ENCODE assay signal across 15 mouse cellular contexts in the genomic region with DNA sequence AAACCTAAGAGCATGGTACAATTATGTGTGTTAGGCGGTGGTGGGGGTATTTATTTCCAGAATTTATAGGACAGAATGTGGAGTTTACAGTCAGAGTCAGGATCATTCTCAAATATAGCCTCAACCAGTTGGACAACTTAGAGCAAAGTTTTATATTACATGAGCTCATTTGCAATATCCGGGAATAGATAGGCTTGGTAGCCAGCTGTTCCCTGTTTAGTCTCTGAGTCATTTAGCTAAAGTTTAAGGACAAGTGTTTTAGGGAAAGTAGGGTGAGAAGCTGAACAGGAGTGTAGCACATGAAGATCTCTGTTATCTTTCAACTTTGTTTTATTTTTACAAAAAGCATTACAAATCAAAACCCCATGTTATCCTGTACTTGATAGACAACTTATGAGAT.
DNase-seq lines count a peak whose midpoint lies in the region.
"Had no signal": no experiment of that assay in that cellular context is flagged by ENCODE, and none has a peak within 500 bp of the region (broad histone marks: within the 10 kb centered on the region; RNA-seq: fewer than 3 reads in every experiment).

No protein-coding gene starts in this region.

- peak; percentile 34 for DNase-seq in gastrocnemius, adult 18-20 months (ENCODE audit: low spot score)
- DNase-seq in gastrocnemius, postnatal 10 days: no peak
- DNase-seq in left cerebral cortex, adult 9 months (ENCODE audit: low spot score in 2 of 2): peak; percentile 11 to 25
- no peak for DNase-seq in left cerebral cortex, postnatal 36 days (ENCODE audit: low spot score in 2 of 2)
- peak; percentile 75 for DNase-seq in brain, adult 2 months (ENCODE audit: low read depth, low spot score)
- DNase-seq in skeletal muscle tissue, adult 2 months (ENCODE audit: low read depth, low spot score): peak; percentile 54
- DNase-seq in embryo, embryonic 10 days (ENCODE audit: low spot score): no peak
- DNase-seq: adrenal gland, adult 2 months; cerebellum, adult 11-12 months; cerebellum, postnatal 10 days; heart, postnatal 4 days; kidney, adult 2 months; kidney, postnatal 10 days; liver, embryonic 13.5 days; lung, embryonic 14.5 days had no signal

- intact Hi-C loops in left cerebral cortex, postnatal 36 days (cut with DNase I): no loop called here

Comparison
In these comparisons a context has a peak if more than half of its experiments do, and no peak if none do; other contexts are left out.
1. DNase-seq: peak in gastrocnemius, adult 18-20 months (single experiment), left cerebral cortex, adult 9 months (2 of 2), brain, adult 2 months (single experiment) and skeletal muscle tissue, adult 2 months (single experiment); none in gastrocnemius, postnatal 10 days (single experiment), left cerebral cortex, postnatal 36 days (0 of 2) and embryo, embryonic 10 days (single experiment).